Mouse (Mus musculus) stomach, embryonic 16.5 days (tissue): ENCODE results near the gene Gpha2. TPM values are rescaled to one million over a fixed set of nuclear protein-coding genes. Genes with fewer than 3 reads are reported as not detected.

ENCODE experiments used
- ATAC-seq: fragments of 200-750 bp; cut with Nextera tagmentation; 2 replicates; pipeline ENCODE4 v1.8.0; 2017; ENCODE audit warnings: moderate number of reproducible peaks, moderate TSS enrichment; ENCODE audit not compliant: insufficient read depth, low FRiP score
- H3K27ac ChIP-seq: fragments of 300-500 bp; sonication (generic); 2 replicates; pipeline ENCODE4 v1.5.1; 2014; ENCODE audit warnings: low read length
- H3K27me3 ChIP-seq: fragments of 300-500 bp; sonication (generic); 2 replicates; pipeline ENCODE4 v1.6.1; 2014; ENCODE audit warnings: low read length, control low read depth, mixed read lengths; ENCODE audit not compliant: control insufficient read depth, insufficient read depth
- H3K36me3 ChIP-seq: fragments of 300-500 bp; sonication (generic); 2 replicates; pipeline ENCODE4 v1.6.1; 2014; ENCODE audit warnings: low read length; ENCODE audit not compliant: control insufficient read depth, insufficient read depth
- H3K4me1 ChIP-seq: fragments of 300-500 bp; sonication (generic); 2 replicates; pipeline ENCODE4 v1.6.1; 2014; ENCODE audit warnings: low read length, control low read depth, mixed read lengths; ENCODE audit not compliant: control insufficient read depth, insufficient read depth
- H3K4me2 ChIP-seq: fragments of 300-500 bp; sonication (generic); 2 replicates; pipeline ENCODE4 v1.6.1; 2014; ENCODE audit warnings: low read depth, low read length, mixed read lengths
- H3K4me3 ChIP-seq: fragments of 300-500 bp; sonication (generic); replicated peaks from 2 replicates; pipeline ENCODE4 v1.5.1; 2014; ENCODE audit warnings: mild to moderate bottlenecking, low read length
- H3K9ac ChIP-seq: fragments of 300-500 bp; sonication (generic); 2 replicates; pipeline ENCODE4 v1.6.1; 2014; ENCODE audit warnings: low read length
- H3K9me3 ChIP-seq: fragments of 300-500 bp; sonication (generic); replicated peaks from 2 replicates; pipeline ENCODE4 v1.6.1; 2016; ENCODE audit warnings: low read length, control low read depth; ENCODE audit not compliant: control insufficient read depth
- WGBS: fragments of 180-500 bp; shearing (Covaris S2); extraction: QIAGEN DNeasy Blood & Tissue Kit; methylation state at CpG from one replicate; pipeline ENCODE4 v1.1.7; 2014; 5-methylcytosine and 5-hydroxymethylcytosine counted together
- polyA plus RNA-seq: library from polyadenylated mRNA; unstranded; fragments of >200 nt; fragmentation: Nextera tagmentation; extraction: Ambion mirVana; gene quantifications from 2 replicates; pipeline ENCODE4 v1.2.1, GENCODE M21; 2015

Gene Gpha2
- polyA plus RNA-seq, 1 experiment from 2014 or later: 0.48 TPM

- 61% methylated on average over 11 of the region's 11 CpGs for WGBS
- no peaks in the 10 kb centered on the region for H3K9me3 ChIP-seq
- H3K4me1 ChIP-seq: peaks cover 3% of the 10 kb centered on the region; the same call in 1 of the 2 replicates
- no peaks in the 10 kb centered on the region for H3K27me3 ChIP-seq
- peak overlapping the region; percentile 4; the same call in 1 of the 2 replicates for H3K9ac ChIP-seq
- no peaks in the 10 kb centered on the region for H3K36me3 ChIP-seq
- no peak for ATAC-seq
- H3K4me3 ChIP-seq: no peak overlapping the region
- no peak overlapping the region for H3K4me2 ChIP-seq
- H3K27ac ChIP-seq: no peak overlapping the region
These were observed 41.4 kb downstream of the Gpha2 start for GRCm38 (mm10) chr19:6267306-6268169.

DNA sequence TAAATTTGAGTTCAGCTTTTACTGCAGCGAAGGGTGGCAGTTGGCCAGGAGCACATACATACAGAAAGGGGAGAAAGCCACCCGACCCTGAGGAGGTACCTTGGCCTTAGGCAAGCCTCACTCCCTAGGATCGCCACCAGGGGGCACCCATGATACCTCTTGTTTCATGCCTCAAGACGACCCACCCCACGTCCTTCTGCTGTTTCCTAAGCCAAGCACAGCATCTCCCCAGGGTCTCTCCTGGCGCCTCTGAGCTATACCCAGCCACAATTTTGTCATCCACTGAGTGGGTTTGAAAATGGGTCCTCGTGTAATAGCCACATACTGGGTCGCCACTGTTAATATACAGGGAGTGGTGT, 42.0 kb downstream of the Gpha2 start:
- ATAC-seq: peak; percentile 46; the same call in 1 of the 2 replicates
- Histone ChIP-seq H3K27me3 (no peaks in the 10 kb centered on the region), H3K9me3 (no peaks in the 10 kb centered on the region), H3K9ac (no peak overlapping the region), H3K4me3 (no peak overlapping the region), H3K27ac (no peak overlapping the region), H3K4me1 (peaks cover 3% of the 10 kb centered on the region; the same call in 1 of the 2 replicates), H3K36me3 (no peaks in the 10 kb centered on the region), H3K4me2 (no peak overlapping the region)
- 11% methylated on average over 8 of the region's 8 CpGs for WGBS

- Histone ChIP-seq H3K36me3 (no peaks in the 10 kb centered on the region), H3K4me3 (no peak overlapping the region), H3K9me3 (no peaks in the 10 kb centered on the region), H3K27me3 (no peaks in the 10 kb centered on the region), H3K4me1 (peaks cover 3% of the 10 kb centered on the region; the same call in 1 of the 2 replicates), H3K9ac (no peak overlapping the region), H3K4me2 (no peak overlapping the region), H3K27ac (no peak overlapping the region)
- WGBS: 81% methylated on average over 7 of the region's 7 CpGs
- no peak for ATAC-seq
These were observed 42.5 kb downstream of the Gpha2 start for GRCm38 (mm10) chr19:6268670-6269132.

DNA sequence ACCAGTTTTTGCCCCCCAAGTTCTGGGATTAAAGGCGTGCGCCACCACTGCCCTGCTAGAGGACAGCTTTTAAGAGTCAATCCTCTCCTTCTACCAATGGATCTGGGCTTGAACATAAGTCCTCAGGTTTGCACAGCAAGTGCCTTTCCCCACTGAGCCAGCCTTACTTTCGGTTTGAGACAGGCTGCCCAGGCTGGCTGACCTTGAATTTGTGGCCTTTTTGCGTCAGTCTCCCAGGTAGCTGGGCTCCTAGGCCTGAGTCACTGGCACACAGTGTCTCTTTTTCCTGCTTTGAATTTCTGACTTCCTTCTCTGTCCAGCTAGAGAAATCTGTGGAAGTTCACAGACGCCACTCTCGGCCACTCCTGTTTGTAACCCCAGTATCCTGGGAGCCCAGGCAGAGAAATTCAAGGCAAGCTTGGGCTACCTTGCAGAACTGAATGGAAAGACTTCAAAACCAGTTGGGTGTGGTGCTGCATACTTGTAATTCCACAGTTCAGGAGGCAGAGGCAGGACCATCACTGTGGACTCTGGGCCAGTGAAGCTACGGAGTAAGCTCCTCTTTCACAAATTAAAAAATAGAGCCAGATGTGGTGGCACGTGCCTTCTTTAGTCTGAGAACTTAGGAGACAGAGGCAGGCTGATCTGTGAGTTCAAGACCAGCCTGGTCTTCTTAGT, 43.8 kb downstream of the Gpha2 start:
- H3K4me3 ChIP-seq: no peak overlapping the region
- H3K36me3 ChIP-seq: no peaks in the 10 kb centered on the region
- no peaks in the 10 kb centered on the region for H3K27me3 ChIP-seq
- H3K27ac ChIP-seq: 0 out of 2 replicates have a peak overlapping the region, but pooled peaks have one; percentile 15
- H3K9ac ChIP-seq: no peak overlapping the region
- H3K4me2 ChIP-seq: no peak overlapping the region
- no peak for ATAC-seq
- H3K9me3 ChIP-seq: no peaks in the 10 kb centered on the region
- 84% methylated on average over 8 of the region's 8 CpGs for WGBS
- H3K4me1 ChIP-seq: peaks cover 6% of the 10 kb centered on the region; the same call in 1 of the 2 replicates

- peak overlapping the region; percentile 44; the same call in 1 of the 2 replicates for H3K9ac ChIP-seq
These were observed 44.5 kb downstream of the Gpha2 start for GRCm38 (mm10) chr19:6270661-6271060.

DNA sequence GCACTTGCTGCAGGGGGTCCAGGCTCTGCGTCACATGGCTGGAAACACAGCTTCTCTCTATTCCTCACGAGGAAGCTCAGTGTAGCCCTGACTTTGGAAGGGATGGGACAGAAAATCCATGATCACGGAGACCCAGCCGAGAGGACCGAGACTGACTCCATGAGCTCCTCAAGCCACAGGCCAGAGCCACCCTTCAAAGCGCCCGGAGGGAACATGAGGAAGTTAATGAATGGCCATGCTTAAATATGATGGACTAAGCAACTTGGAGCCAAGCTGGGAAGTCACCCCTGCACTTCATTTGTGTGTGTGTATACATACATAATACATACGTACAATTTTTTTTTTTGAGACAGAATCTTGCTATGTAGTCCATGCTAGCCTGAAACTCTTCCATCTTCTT, 45.0 kb downstream of the Gpha2 start:
- H3K9me3 ChIP-seq: no peaks in the 10 kb centered on the region
- H3K36me3 ChIP-seq: no peaks in the 10 kb centered on the region
- no peak overlapping the region for H3K4me2 ChIP-seq
- ATAC-seq: no peak
- H3K4me3 ChIP-seq: no peak overlapping the region
- H3K4me1 ChIP-seq: peaks cover 15% of the 10 kb centered on the region; the same call in 1 of the 2 replicates
- H3K27me3 ChIP-seq: no peaks in the 10 kb centered on the region
- H3K9ac ChIP-seq: peak overlapping the region; percentile 44
- 36% methylated on average over 8 of the region's 8 CpGs for WGBS
- no peak overlapping the region for H3K27ac ChIP-seq

More at GRCm38 (mm10) chr19:6270661-6271060, 44.5 kb downstream of the Gpha2 start:
- Histone ChIP-seq H3K27me3 (no peaks in the 10 kb centered on the region), H3K4me2 (no peak overlapping the region), H3K4me3 (no peak overlapping the region), H3K36me3 (no peaks in the 10 kb centered on the region), H3K27ac (no peak overlapping the region), H3K9me3 (no peaks in the 10 kb centered on the region), H3K4me1 (peaks cover 11% of the 10 kb centered on the region; the same call in 1 of the 2 replicates)
- WGBS: 52% methylated on average over 9 of the region's 9 CpGs
- no peak for ATAC-seq

- 66% methylated on average over 7 of the region's 7 CpGs for WGBS
- no peak for ATAC-seq
- Histone ChIP-seq H3K4me1 (peaks cover 15% of the 10 kb centered on the region; the same call in 1 of the 2 replicates), H3K27me3 (no peaks in the 10 kb centered on the region), H3K36me3 (no peaks in the 10 kb centered on the region), H3K4me3 (no peak overlapping the region), H3K27ac (no peak overlapping the region), H3K9me3 (no peaks in the 10 kb centered on the region), H3K9ac (peak overlapping the region; percentile 14; the same call in 1 of the 2 replicates), H3K4me2 (no peak overlapping the region)
These were observed 45.9 kb downstream of the Gpha2 start for GRCm38 (mm10) chr19:6272053-6272452.

DNA sequence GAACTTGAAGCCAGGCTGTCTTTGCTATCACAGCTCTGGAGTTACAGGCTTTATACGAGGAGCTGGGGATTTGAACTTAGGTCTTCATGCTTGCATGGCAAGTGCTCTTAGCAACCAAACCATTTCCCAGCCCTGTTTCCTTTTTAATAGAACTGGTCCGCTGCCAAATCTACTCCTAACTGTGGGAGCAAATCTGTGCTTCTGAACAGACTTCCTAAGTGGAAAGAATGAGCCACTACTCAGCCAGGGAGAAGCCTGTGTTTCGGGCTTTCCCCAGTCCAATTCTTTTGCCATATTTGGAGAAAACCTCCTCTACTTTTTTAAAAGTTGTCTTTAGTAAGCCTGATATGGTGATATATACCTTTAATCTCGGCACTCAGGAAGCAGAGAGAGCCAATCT, 46.6 kb downstream of the Gpha2 start:
- Histone ChIP-seq H3K27ac (no peak overlapping the region), H3K4me1 (peaks cover 18% of the 10 kb centered on the region; the same call in 1 of the 2 replicates), H3K27me3 (no peaks in the 10 kb centered on the region), H3K9ac (no peak overlapping the region), H3K4me2 (no peak overlapping the region), H3K9me3 (no peaks in the 10 kb centered on the region), H3K36me3 (no peaks in the 10 kb centered on the region), H3K4me3 (no peak overlapping the region)
- 71% methylated on average over 4 of the region's 4 CpGs for WGBS
- ATAC-seq: no peak

- H3K36me3 ChIP-seq: no peaks in the 10 kb centered on the region
- peaks cover 25% of the 10 kb centered on the region for H3K4me1 ChIP-seq
- no peak overlapping the region for H3K9ac ChIP-seq
- H3K27me3 ChIP-seq: no peaks in the 10 kb centered on the region
- H3K27ac ChIP-seq: no peak overlapping the region
- H3K4me3 ChIP-seq: no peak overlapping the region
- H3K9me3 ChIP-seq: no peaks in the 10 kb centered on the region
- 72% methylated on average over 4 of the region's 4 CpGs for WGBS
- no peak overlapping the region for H3K4me2 ChIP-seq
- no peak for ATAC-seq
These were observed 47.4 kb downstream of the Gpha2 start for GRCm38 (mm10) chr19:6273592-6273991.
